Mouse (Mus musculus) hindbrain, embryonic 14.5 days (tissue): Measurements from ENCODE around the gene Cyp46a1. TPM values are rescaled to one million over a fixed set of nuclear protein-coding genes. Genes with fewer than 3 reads are reported as not detected.

Source experiments
- ATAC-seq: fragments of 200-750 bp; cut with Nextera tagmentation; 2 replicates; pipeline ENCODE4 v1.8.0; 2017; ENCODE audit warnings: moderate number of reproducible peaks, mild to moderate bottlenecking, moderate TSS enrichment, moderate library complexity; ENCODE audit not compliant: low FRiP score
- DNase-seq: peaks from one replicate; pipeline ENCODE4 v3.0.0-alpha.2; 2015; ENCODE audit warnings: low spot score
- H3K27ac ChIP-seq: fragments of 300-500 bp; sonication (generic); 2 replicates; pipeline ENCODE4 v1.5.1; 2014; ENCODE audit warnings: mild to moderate bottlenecking, moderate library complexity
- H3K27me3 ChIP-seq: fragments of 300-500 bp; sonication (generic); 2 replicates; pipeline ENCODE4 v1.6.1; 2014; ENCODE audit warnings: mild to moderate bottlenecking, low read length, mixed read lengths; ENCODE audit not compliant: control insufficient read depth, insufficient read depth
- H3K36me3 ChIP-seq: fragments of 300-500 bp; sonication (generic); replicated peaks from 2 replicates; pipeline ENCODE4 v1.6.1; 2014; ENCODE audit not compliant: control insufficient read depth, insufficient read depth
- H3K4me1 ChIP-seq: fragments of 300-500 bp; sonication (generic); replicated peaks from 2 replicates; pipeline ENCODE4 v1.6.1; 2014; ENCODE audit warnings: antibody characterized with exemption, low read length, mixed read lengths; ENCODE audit not compliant: control insufficient read depth, insufficient read depth
- H3K4me2 ChIP-seq: fragments of 300-500 bp; sonication (generic); replicated peaks from 2 replicates; pipeline ENCODE4 v1.6.1; 2014; ENCODE audit warnings: mild to moderate bottlenecking, moderate library complexity
- H3K4me3 ChIP-seq: fragments of 300-500 bp; sonication (generic); replicated peaks from 2 replicates; pipeline ENCODE4 v1.5.1; 2014; ENCODE audit warnings: mild to moderate bottlenecking, low read length
- H3K9ac ChIP-seq: fragments of 300-500 bp; sonication (generic); 2 replicates; pipeline ENCODE4 v1.6.1; 2014
- H3K9me3 ChIP-seq: fragments of 300-500 bp; sonication (generic); 2 replicates; pipeline ENCODE4 v1.6.1; 2016; ENCODE audit warnings: low read length; ENCODE audit not compliant: control insufficient read depth
- WGBS: fragments of 180-500 bp; shearing (Covaris S2); extraction: QIAGEN DNeasy Blood & Tissue Kit; methylation state at CpG from one replicate; pipeline ENCODE4 v1.1.7; 2014; 5-methylcytosine and 5-hydroxymethylcytosine counted together
- polyA plus RNA-seq: library from polyadenylated mRNA; unstranded; fragments of >200 nt; fragmentation: Nextera tagmentation; extraction: Ambion mirVana; gene quantifications from 2 replicates; pipeline ENCODE4 v1.2.1, GENCODE M21; 2014

Gene Cyp46a1
- polyA plus RNA-seq, 1 experiment from 2014 or later: 22.7 TPM

DNA sequence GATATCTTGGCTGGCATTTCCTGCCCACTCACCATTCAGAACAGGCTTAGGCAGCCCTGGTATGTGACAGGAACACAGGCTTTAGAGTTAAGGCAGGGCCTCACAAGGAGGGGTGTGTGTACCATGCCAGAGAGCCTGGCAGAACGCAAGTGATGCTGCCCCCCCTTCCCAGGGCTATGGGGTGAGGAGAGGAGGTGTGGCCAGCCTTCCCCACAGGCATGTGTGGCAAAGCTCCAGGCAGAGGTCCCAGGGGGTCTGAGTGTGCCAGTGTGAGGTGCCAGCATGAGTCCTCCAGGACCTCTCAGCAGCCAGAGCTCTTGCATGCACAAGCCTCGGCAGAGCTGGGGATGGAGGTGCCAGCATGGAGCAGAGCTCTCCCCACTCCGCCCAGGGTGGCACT is 39.6 kb upstream of the Cyp46a1 start:
- DNase-seq (no peak), ATAC-seq (no peak)
- Histone ChIP-seq H3K36me3 (no peaks in the 10 kb centered on the region), H3K4me1 (peaks cover 7% of the 10 kb centered on the region), H3K27me3 (no peaks in the 10 kb centered on the region), H3K9me3 (no peaks in the 10 kb centered on the region), H3K4me2 (no peak overlapping the region), H3K27ac (no peak overlapping the region), H3K4me3 (no peak overlapping the region), H3K9ac (no peak overlapping the region)
- 65% methylated on average over 3 of the region's 3 CpGs for WGBS

DNA sequence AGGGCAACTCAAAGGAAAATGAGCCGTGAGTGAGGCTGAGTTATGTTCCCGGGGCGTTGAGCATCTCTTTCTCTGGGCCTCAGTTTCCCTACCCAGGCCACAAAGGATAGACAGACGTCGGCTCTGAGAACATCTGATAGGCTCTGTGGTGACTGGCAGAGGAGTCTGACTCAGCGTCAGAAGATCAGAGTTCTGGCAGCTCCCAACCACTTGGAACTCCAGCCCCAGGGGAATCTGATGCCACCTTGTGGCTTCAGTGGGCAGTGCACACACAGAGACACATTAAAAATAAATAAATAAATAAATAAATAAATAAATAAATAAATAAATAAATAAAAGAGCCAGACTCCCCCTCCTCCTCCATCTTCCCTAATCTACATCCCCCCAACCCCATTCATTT is 37.1 kb upstream of the Cyp46a1 start:
- DNase-seq: peak; percentile 54
- 92% methylated on average over 6 of the region's 6 CpGs for WGBS
- no peak overlapping the region for H3K4me3 ChIP-seq

GRCm38 (mm10) chr12:108301006-108301405 is 33.2 kb upstream of the Cyp46a1 start:
- no peak for DNase-seq
- 78% methylated on average over 6 of the region's 6 CpGs for WGBS
- H3K36me3 ChIP-seq: no peaks in the 10 kb centered on the region

More for the DNA sequence above, 37.1 kb upstream of the Cyp46a1 start:
- H3K4me2 ChIP-seq: no peak overlapping the region
- ATAC-seq: no peak
- H3K36me3 ChIP-seq: no peaks in the 10 kb centered on the region
- no peaks in the 10 kb centered on the region for H3K9me3 ChIP-seq
- H3K9ac ChIP-seq: no peak overlapping the region
- peaks cover 7% of the 10 kb centered on the region for H3K4me1 ChIP-seq
- no peak overlapping the region for H3K27ac ChIP-seq
- no peaks in the 10 kb centered on the region for H3K27me3 ChIP-seq

GRCm38 (mm10) chr12:108303778-108304365 is 30.3 kb upstream of the Cyp46a1 start:
- H3K4me3 ChIP-seq: no peak overlapping the region
- DNase-seq: no peak
- no peaks in the 10 kb centered on the region for H3K9me3 ChIP-seq
- peaks cover 8% of the 10 kb centered on the region for H3K4me1 ChIP-seq
- H3K4me2 ChIP-seq: no peak overlapping the region
- ATAC-seq: no peak
- H3K27me3 ChIP-seq: 0 out of 2 replicates have a peak, but pooled peaks cover 5% of the 10 kb centered on the region
- H3K27ac ChIP-seq: no peak overlapping the region
- no peak overlapping the region for H3K9ac ChIP-seq
- WGBS: 48% methylated on average over 6 of the region's 6 CpGs
- no peaks in the 10 kb centered on the region for H3K36me3 ChIP-seq

More at GRCm38 (mm10) chr12:108301006-108301405, 33.2 kb upstream of the Cyp46a1 start:
- H3K9ac ChIP-seq: no peak overlapping the region
- peaks cover 3% of the 10 kb centered on the region; the same call in 1 of the 2 replicates for H3K4me1 ChIP-seq
- ATAC-seq: no peak
- H3K9me3 ChIP-seq: no peaks in the 10 kb centered on the region
- H3K27me3 ChIP-seq: 0 out of 2 replicates have a peak, but pooled peaks cover 5% of the 10 kb centered on the region
- H3K4me2 ChIP-seq: no peak overlapping the region
- no peak overlapping the region for H3K4me3 ChIP-seq
- no peak overlapping the region for H3K27ac ChIP-seq

DNA sequence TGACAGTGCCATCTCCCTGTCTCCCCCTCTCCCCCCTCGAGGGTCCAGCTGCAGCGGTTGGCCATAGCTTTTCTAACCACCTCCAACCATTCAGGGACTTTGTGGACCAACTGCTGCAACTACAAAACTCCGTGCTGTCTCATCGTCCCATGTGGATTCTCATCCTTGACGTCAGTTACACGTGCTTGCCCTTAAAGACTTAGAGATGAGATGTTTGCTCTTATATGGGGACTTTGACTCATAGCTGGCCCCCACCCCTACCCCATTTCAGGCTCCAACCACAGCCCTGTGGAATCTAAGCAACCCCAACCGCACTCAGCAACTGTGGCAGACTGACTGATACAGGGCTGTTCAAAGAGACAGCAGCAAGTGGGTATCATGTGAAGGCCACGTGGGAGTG is 29.0 kb upstream of the Cyp46a1 start:
- Histone ChIP-seq H3K4me3 (no peak overlapping the region), H3K4me1 (peaks cover 8% of the 10 kb centered on the region), H3K36me3 (no peaks in the 10 kb centered on the region), H3K27me3 (0 out of 2 replicates have a peak, but pooled peaks cover 5% of the 10 kb centered on the region), H3K4me2 (no peak overlapping the region), H3K9me3 (no peaks in the 10 kb centered on the region), H3K9ac (no peak overlapping the region), H3K27ac (no peak overlapping the region)
- ATAC-seq (no peak), DNase-seq (no peak)
- 78% methylated on average over 8 of the region's 8 CpGs for WGBS

DNA sequence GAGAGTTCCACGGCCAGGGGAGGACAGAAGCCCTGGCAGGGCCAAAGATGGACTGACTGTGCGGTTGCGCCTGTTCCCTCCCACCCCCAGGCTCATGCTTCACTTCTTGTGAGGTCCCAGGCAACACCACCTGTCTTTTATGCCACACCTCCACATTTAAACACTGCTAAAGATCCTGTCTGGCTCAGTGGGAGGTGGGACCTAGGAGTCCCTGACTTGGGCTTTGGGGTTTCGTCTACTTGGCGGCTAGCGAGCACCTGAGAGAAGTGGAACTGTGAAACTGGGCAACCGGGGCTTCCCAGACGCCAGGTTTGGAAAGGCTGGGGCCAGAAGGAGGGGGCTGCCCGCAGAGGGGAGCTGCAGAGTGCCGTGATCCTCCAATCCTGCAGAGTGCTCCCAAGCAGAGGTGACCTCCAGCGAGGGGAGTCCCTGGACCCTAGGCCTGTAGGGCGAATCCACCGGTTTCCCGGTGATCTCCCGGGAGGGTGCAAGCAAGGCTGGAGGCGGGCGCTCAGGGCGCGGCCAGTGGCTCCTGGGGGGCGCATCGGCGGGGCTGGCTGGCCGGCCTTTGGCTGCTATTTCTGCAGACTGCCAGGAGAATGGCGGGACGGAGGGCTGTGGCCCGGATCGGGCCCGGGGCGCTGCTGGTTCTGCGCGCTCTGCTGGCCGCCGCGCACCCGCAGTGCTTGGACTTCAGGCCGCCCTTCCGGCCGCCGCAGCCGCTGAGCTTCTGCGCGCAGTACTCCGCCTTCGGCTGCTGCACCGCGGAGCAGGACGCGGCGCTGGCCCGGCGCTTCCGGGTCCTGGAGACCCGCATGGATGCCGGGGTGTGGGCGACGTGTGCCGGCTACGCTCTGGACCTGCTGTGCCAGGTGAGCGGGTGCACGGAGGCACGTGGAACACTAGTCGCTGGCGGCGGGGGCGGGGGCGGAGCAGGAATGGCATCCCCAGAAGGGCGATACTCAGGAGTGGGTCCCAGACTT is 28.1 kb upstream of the Cyp46a1 start, which contains the start of gene Hhipl1:
Hhipl1 (plus strand) TSS at position 459 of the 983 bp plus-strand sequence.
- DNase-seq (peak; percentile 52), ATAC-seq (peak; percentile 40; the same call in 1 of the 2 replicates)
- H3K27ac ChIP-seq: no peak within 1 kb of the TSS
- H3K4me1 ChIP-seq: peaks cover 12% of the 10 kb centered on the region
- peak within 1 kb of the TSS; percentile 62 for H3K4me3 ChIP-seq
- H3K9ac ChIP-seq: peak within 1 kb of the TSS; percentile 88
- 4% methylated on average over 62 of the region's 67 CpGs for WGBS
- H3K36me3 ChIP-seq: no peaks in the 10 kb centered on the region
- no peaks in the 10 kb centered on the region for H3K9me3 ChIP-seq
- 0 out of 2 replicates have a peak, but pooled peaks cover 5% of the 10 kb centered on the region for H3K27me3 ChIP-seq
- H3K4me2 ChIP-seq: peak within 1 kb of the TSS; percentile 96

- Histone ChIP-seq H3K27ac (no peak overlapping the region), H3K9me3 (no peaks in the 10 kb centered on the region), H3K36me3 (no peaks in the 10 kb centered on the region), H3K4me1 (peaks cover 12% of the 10 kb centered on the region), H3K4me3 (no peak overlapping the region), H3K4me2 (no peak overlapping the region), H3K27me3 (0 out of 2 replicates have a peak, but pooled peaks cover 5% of the 10 kb centered on the region), H3K9ac (no peak overlapping the region)
- no peak for ATAC-seq
- no peak for DNase-seq
- 26% methylated on average over 14 of the region's 14 CpGs for WGBS
Observed at GRCm38 (mm10) chr12:108307553-108307952, 26.6 kb upstream of the Cyp46a1 start.

GRCm38 (mm10) chr12:108308363-108308856 is 25.8 kb upstream of the Cyp46a1 start:
- ATAC-seq: no peak
- no peak for DNase-seq
- 77% methylated on average over 16 of the region's 16 CpGs for WGBS
- no peak overlapping the region for H3K27ac ChIP-seq
- H3K36me3 ChIP-seq: no peaks in the 10 kb centered on the region
- H3K4me3 ChIP-seq: no peak overlapping the region
- no peak overlapping the region for H3K4me2 ChIP-seq
- no peak overlapping the region for H3K9ac ChIP-seq
- H3K27me3 ChIP-seq: 0 out of 2 replicates have a peak, but pooled peaks cover 5% of the 10 kb centered on the region
- H3K9me3 ChIP-seq: no peaks in the 10 kb centered on the region
- H3K4me1 ChIP-seq: peaks cover 12% of the 10 kb centered on the region
